Mouse (Mus musculus) megakaryocyte-erythroid progenitor cell, adult 5-6 weeks (primary cell): Measurements from ENCODE around the gene Dusp10. TPM values are rescaled to one million over a fixed set of nuclear protein-coding genes. Genes with fewer than 3 reads are reported as not detected.

Experiments used
- ATAC-seq: replicated peaks from 2 replicates; pipeline ENCODE4 v1.8.0; 2016; ENCODE audit warnings: mild to moderate bottlenecking, inconsistent platforms; ENCODE audit not compliant: severe bottlenecking, poor library complexity, low FRiP score, low TSS enrichment
- total RNA-seq, 2 experiments: library from RNA; stranded (forward) in 1 of 2; stranded (reverse) in 1 of 2; fragments of 200-1000, 215-1000 nt in 1 of 2; fragments of >200 nt in 1 of 2; fragmentation: Nextera tagmentation in 1 of 2; gene quantifications; 2 replicates each; pipeline ENCODE4 v1.2.3; 2014 to 2017

Dusp10 gene
- total RNA-seq, 2 experiments from 2014 or later: 3.4 to 10.1 TPM

DNA sequence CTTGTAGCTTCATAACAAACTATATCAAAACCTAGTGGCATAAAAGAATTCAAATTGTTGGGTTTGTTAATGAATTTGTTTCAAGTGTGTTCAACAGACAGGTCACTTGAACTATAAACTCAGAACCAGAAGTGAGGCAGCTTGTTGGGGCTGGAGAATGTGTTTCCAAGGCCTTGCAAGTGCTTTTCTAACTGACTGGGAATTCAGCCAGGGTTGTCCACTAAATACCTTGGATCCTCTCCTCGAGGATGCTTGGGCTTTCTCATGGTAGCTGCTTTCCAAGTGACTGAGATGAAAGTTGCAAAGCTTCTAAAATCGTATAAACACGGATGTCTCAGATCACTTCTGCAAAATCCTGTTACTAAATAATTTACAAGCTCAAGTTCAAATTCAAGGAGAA lies 69.6 kb downstream of the Dusp10 start:
- no peak for ATAC-seq

DNA sequence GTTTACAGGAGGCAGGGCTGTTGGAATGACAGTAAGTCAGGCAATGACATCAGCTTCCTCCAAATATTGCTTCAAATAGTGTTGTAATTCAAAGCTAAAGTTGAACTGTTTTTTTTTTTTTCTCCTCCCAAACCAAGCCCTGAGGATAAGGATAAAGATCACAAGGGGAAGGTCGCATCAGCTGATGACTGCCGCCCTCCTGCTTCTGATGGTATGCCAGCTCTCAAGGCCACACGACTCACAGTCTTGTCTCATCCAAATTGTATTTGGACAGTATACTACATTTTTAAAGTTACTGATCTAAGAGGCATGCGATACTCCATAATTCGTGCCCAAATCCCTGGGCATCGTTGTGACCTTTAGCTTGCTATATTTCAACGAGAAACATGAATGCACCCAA lies 70.1 kb downstream of the Dusp10 start:
- no peak for ATAC-seq

DNA sequence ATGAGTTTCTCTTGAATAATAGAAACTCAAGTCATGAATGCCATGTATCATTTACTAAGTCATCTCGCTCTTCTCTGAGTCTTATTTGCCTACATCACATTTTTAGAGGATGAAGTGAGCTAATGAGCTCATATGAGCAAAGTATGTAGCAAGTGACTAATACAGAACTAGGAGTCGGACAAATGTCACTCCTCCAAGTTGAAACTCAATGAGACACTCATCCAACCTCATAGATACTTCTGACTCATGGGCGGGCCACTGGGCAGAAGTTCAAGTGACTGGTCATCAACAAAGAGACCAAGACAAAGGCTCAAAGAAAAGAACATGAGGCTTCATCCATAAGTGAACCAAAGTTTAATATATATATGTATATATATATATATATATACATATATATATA lies 71.9 kb downstream of the Dusp10 start:
- no peak for ATAC-seq

DNA sequence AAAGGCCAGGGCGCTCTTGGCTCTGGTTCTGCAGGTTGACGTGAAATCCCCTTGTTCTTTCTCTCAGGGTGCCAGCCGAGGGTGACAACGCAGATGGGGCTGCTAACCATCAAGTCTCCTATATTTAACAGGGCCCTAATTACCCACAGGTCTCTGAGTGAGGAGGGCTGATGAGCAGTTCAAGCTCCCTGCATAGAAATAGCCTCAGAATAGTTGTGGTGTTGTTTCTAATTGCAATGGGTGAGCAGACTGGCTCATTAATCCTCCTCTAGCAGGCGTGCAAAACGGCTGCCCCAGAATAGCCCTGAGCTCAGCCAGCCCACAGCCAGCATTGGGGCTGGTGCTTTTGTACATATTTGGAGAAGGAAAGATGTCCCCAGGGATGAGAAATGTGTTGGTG lies 77.4 kb downstream of the Dusp10 start:
- ATAC-seq: no peak

DNA sequence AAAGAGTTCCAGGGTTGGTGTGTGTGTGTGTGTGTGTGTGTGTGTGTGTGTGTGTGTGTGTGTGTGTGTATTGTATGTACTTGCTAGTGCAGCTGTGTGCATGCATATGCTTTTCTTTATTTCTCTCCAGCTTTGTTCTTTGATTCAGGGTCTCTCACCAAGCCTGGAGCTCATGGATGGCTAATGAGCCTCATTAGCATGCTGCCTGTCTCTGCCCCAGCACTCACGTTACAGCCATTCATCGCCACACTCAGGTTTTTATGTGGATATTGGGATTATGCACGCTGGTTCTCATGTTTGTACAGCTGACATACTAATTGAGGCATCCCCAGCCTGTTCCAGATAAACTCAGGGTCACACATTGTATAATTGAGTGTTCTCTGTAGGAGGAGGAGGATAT lies 81.8 kb downstream of the Dusp10 start:
- no peak for ATAC-seq

DNA sequence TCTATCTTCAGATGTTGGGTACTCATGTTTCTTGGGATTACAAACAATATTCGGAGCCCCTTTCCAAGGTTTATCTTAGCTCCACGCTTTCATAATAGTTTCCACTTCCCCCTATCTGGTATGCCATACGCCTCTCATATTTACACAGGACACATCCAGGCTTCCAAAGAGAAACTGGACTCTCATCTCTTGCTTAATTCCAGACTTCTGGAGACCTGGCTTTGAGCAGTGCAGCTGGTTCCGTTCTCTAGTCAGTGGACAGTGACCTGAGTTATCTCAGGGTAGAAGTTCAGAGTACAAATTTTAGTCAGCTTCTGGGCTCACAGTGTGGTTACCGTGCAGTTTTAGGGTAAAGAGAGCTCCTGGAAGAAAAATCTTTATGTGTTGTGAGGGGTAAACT lies 87.3 kb downstream of the Dusp10 start:
- ATAC-seq: no peak

DNA sequence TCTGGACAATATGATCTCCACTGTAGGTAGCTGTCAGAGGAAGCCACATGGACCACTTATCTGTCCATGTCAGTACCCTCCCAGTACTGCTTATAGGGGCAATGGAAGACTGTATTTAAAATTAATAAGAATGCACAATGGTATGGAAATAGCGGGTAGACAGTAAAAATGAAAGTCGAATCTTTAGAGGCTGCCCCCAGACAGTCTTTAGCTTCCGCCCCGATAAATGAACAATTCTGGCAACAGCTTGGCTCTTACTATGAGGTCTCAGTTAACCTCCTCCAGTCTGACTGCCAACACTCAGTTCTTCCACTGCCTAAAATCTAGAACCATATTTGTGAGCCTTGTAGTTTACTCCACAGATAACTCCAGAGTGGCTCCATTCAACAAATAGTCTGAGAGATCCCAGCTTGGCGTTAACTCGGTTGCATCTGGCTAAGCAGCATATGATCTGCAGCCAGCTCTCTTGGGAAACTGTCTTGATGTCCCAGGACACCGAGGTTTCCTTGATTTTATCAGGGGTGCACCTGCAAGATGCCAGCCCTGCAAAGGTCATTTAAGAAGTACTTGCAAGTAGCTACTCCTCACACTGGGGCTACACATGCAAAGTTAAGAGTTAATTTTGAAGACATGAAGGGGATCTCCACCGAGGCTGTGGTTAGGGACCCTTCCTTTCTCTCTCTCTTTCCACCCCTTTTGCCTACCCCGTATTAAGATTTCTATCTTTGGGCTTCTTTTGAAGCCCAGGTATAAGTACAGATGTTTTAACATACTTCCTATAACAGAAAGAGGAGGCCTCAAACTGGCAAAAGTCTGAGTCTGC lies 88.0 kb downstream of the Dusp10 start:
- no peak for ATAC-seq

DNA sequence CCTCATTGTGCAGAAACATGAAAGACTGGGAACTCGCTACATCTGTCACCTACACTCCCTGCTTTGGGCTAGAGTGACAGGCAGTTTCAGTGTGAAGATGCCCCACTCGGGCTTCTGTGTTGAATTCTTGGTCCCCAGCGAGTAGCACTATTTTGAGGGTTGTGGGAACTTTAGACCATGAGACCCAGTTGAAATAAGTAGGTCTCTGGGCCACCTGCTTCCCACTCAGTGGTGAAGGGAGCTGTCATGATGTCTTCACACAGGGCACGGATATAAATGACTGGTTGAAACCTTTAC lies 88.6 kb downstream of the Dusp10 start:
- no peak for ATAC-seq

DNA sequence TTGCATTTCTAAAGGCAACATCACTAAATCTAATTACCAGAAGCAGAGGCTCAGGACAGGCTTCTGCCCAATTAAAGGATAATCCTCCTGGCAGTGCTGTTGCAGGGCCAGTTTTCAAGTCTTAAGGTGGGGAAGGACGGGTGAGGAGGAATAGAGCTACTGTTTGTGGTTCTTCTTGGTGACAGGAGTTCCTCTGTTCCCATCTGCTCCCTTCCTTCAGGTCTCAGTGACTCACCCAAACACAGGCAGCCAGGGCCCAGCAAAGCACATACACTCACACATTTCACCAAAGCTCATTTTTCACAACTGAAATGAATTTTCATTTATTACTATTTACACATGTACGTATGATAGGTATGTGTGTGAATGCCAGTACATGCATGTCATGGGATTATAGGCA lies 93.7 kb downstream of the Dusp10 start:
- ATAC-seq: no peak

DNA sequence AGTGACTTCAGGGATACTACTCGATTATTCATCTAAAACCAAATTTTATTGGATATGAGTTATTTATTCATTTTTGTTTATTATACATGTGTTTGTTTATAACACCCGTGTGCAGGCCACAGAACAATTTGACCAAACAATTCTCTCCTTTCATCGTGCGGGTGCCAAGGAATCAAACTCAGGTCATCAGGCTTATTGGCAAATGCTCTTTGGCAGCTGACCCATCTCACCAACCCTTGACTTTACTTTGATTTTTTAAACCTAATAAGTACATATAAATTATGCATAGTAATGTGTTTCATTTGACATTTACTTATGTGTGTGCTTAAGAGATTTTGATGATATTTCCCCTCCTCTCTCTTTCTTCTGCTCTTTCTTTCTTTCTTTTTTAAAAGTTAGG lies 94.3 kb downstream of the Dusp10 start:
- no peak for ATAC-seq

DNA sequence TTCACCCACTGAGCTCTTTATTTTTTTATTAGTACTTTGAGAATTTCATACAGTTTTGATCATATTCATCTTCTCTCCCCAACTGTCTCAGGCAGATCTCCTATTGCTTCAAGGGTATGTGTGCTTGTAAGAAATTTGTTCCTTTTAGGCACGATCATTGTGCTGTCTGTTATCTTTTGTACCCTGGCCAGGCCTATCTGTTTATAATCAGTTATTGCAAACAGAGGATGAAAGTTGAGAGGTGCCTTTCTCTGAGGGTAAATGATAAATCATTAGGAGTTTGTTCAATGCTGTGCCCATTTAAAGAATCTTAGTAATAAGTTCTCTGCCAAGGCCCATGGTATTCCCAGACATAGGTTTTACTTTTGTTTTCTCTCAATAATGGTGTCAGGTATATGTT lies 95.2 kb downstream of the Dusp10 start:
- ATAC-seq: no peak

DNA sequence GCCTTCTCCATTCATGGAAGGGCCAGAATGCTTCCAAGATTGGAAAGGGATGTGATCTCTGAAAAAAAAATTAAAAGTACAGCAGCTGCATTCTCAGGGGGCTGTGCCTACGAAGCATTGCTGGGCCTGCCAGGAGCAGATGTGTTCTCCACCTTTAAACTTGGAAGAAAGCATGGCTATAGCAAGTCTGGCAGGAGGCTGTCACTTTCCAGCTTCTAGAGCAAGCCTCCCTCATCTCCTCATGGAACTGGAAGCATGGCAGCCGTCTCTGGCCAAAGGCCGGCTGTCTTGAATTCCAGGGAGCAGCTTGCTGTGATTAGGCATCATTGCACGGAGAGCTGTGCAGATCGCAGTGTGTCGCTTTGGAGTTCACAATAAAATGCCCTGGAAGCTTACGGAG lies 104.5 kb downstream of the Dusp10 start:
- no peak for ATAC-seq

DNA sequence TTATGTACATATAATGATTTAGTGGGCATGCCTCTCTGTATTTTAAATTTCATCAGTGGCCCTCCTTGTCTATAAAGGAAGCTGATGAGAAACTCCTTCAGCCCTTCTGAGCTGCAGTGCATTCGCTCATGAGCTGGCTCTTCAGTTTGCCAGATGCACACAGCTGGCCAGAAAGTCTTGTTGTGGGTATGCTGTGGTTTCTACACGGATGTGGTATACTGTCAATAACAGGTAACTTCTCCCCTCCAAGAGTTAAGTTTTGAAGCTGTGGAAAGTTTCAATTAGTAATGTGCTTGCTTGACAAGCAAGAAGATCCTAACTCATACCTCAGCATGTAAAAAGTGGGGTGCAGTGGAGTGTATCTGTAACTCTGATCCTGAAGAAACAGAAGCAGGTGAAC lies 104.9 kb downstream of the Dusp10 start:
- ATAC-seq: no peak

DNA sequence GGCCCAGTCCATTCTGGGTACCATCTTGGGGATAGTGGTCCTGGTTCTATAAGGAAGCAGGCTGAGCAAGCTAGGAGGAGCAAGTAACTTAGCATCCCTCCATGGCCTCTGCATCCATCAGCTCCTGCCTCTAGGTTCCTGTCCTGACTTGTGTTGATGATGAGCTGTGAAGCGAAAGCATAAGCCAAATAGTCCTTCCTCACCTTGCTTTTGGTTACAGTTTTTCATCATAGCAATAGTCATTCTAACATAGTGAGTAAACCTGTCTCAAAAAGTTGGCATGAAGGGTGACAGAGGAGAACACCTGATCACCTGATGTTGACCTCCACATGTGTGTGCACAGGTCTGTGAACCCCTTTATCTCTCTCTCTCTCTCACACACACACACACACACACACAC lies 105.5 kb downstream of the Dusp10 start:
- ATAC-seq: no peak

Other genes starting within 250 kb of the Dusp10 start
- gene 1700056E22Rik, start 21.0 kb downstream of the Dusp10 start, total RNA-seq (2014; fragmentation: Nextera tagmentation): 0.40 TPM in 1 of 2 replicates, not detected in the other
- gene 1700056E22Rik, start 21.0 kb downstream of the Dusp10 start, total RNA-seq (2017): 0.50 TPM in 1 of 2 replicates, not detected in the other